Mouse (Mus musculus): ENCODE data around the gene 4931422A03Rik.

- TF ChIP-seq CTCF (IDR thresholded peaks at IDR 0.05; ENCODE audit: low read depth) (no peak), EP300 (optimal IDR thresholded peaks at IDR 0.05) (no peak)
Measured at GRCm38 (mm10) chr2:103958634-103959033, 69.5 kb downstream of the 4931422A03Rik start.
